Mouse (Mus musculus) forebrain, embryonic 13.5 days (tissue): Measurements from ENCODE around the gene Fam19a2. TPM values are rescaled to one million over a fixed set of nuclear protein-coding genes. Genes with fewer than 3 reads are reported as not detected.

Experiments
- polyA plus RNA-seq: library from polyadenylated mRNA; unstranded; fragments of >200 nt; fragmentation: Nextera tagmentation; extraction: Ambion mirVana; gene quantifications from 2 replicates; pipeline ENCODE4 v1.2.1, GENCODE M21; 2015

The Fam19a2 gene
- polyA plus RNA-seq, 1 experiment from 2014 or later, result 10.9 TPM

Other genes starting within 250 kb of the Fam19a2 start
- gene Mon2, start 187.5 kb upstream of the Fam19a2 start, polyA plus RNA-seq, result 24.4 and 24.7 TPM in 2 replicates
- 57.3 and 62.0 TPM in 2 replicates for gene Usp15, start 67.0 kb upstream of the Fam19a2 start, polyA plus RNA-seq